Mouse (Mus musculus) erythroblast, embryonic 14.5 days (primary cell): ENCODE results near the gene Zfp992.

Experiments used
- GATA1 ChIP-seq: IDR thresholded peaks from 2 replicates; pipeline ENCODE4 v1.6.1; 2012; ENCODE audit warnings: low read length, inconsistent platforms, mixed read lengths
- TAL1 ChIP-seq: IDR thresholded peaks from 3 replicates; pipeline ENCODE4 v1.6.1; 2012; ENCODE audit warnings: low read length, inconsistent platforms, mixed read lengths

- no peak for TF ChIP-seq GATA1
- no peak for TF ChIP-seq TAL1
Measured at GRCm38 (mm10) chr4:146457720-146458119, 8.9 kb downstream of the Zfp992 start.
